Mouse (Mus musculus) heart, postnatal 0 days (tissue): ENCODE measurements around the gene 1700034I23Rik.

Experiments
- CTCF ChIP-seq: IDR thresholded peaks from 2 replicates; pipeline ENCODE4 v1.5.1; 2016; ENCODE audit warnings: antibody characterized with exemption, control low read depth, low read depth
- EP300 ChIP-seq: IDR thresholded peaks from 2 replicates; pipeline ENCODE4 v1.6.1; 2016; ENCODE audit warnings: antibody characterized with exemption, low read depth

GRCm38 (mm10) chr3:40949170-40949902, 47.0 kb upstream of the 1700034I23Rik start, which contains the start of gene Larp1b:
- TF ChIP-seq CTCF: no peak
- TF ChIP-seq EP300: no peak
